Mouse (Mus musculus) lung, postnatal 0 days (tissue): ENCODE data around the gene Acoxl. TPM values are rescaled to one million over a fixed set of nuclear protein-coding genes. Genes with fewer than 3 reads are reported as not detected.

Experiments
- ATAC-seq: fragments of 200-750 bp; cut with Nextera tagmentation; 2 replicates; pipeline ENCODE4 v1.8.0; 2017; ENCODE audit warnings: moderate library complexity
- DNase-seq: peaks from one replicate; pipeline ENCODE4 v3.0.0-alpha.2; 2016; ENCODE audit warnings: low spot score
- H3K27ac ChIP-seq: fragments of 300-500 bp; sonication (generic); 2 replicates; pipeline ENCODE4 v1.5.1; 2014; ENCODE audit warnings: antibody characterized with exemption, mild to moderate bottlenecking, low read length, mixed read lengths
- H3K27me3 ChIP-seq: fragments of 300-500 bp; sonication (generic); replicated peaks from 2 replicates; pipeline ENCODE4 v1.6.1; 2014; ENCODE audit warnings: low read length, mixed read lengths; ENCODE audit not compliant: insufficient read depth
- H3K36me3 ChIP-seq: fragments of 300-500 bp; sonication (generic); 2 replicates; pipeline ENCODE4 v1.6.1; 2014; ENCODE audit warnings: low read length, mixed read lengths; ENCODE audit not compliant: insufficient read depth
- H3K4me1 ChIP-seq: fragments of 300-500 bp; sonication (generic); 2 replicates; pipeline ENCODE4 v1.6.1; 2014; ENCODE audit warnings: antibody characterized with exemption, low read depth, low read length, mixed read lengths; ENCODE audit not compliant: insufficient read depth
- H3K4me2 ChIP-seq: fragments of 300-500 bp; sonication (generic); replicated peaks from 2 replicates; pipeline ENCODE4 v1.6.1; 2014; ENCODE audit warnings: low read depth, mild to moderate bottlenecking, low read length, moderate library complexity, mixed read lengths
- H3K4me3 ChIP-seq: fragments of 300-500 bp; sonication (generic); 2 replicates; pipeline ENCODE4 v1.5.1; 2014; ENCODE audit warnings: low read depth, low read length
- H3K9ac ChIP-seq: fragments of 300-500 bp; sonication (generic); replicated peaks from 2 replicates; pipeline ENCODE4 v1.6.1; 2014; ENCODE audit warnings: low read depth, mild to moderate bottlenecking
- H3K9me3 ChIP-seq: fragments of 300-500 bp; sonication (generic); 2 replicates; pipeline ENCODE4 v1.6.1; 2016; ENCODE audit warnings: low read length, mixed read lengths
- CTCF ChIP-seq: IDR thresholded peaks from 2 replicates; pipeline ENCODE4 v1.5.1; 2016; ENCODE audit warnings: antibody characterized with exemption, mild to moderate bottlenecking
- EP300 ChIP-seq: IDR thresholded peaks from 2 replicates; pipeline ENCODE4 v1.6.1; 2016; ENCODE audit warnings: antibody characterized with exemption, mild to moderate bottlenecking, control low read depth
- WGBS: fragments of 180-500 bp; shearing (Covaris S2); extraction: QIAGEN DNeasy Blood & Tissue Kit; methylation state at CpG from one replicate; pipeline ENCODE4 v1.1.7; 2014; 5-methylcytosine and 5-hydroxymethylcytosine counted together
- polyA plus RNA-seq: library from polyadenylated mRNA; unstranded; fragments of >200 nt; fragmentation: Nextera tagmentation; extraction: Ambion mirVana; gene quantifications from 2 replicates; pipeline ENCODE4 v1.2.1, GENCODE M21; 2015

The Acoxl gene
- polyA plus RNA-seq, 1 experiment from 2014 or later: 17.0 TPM

DNA sequence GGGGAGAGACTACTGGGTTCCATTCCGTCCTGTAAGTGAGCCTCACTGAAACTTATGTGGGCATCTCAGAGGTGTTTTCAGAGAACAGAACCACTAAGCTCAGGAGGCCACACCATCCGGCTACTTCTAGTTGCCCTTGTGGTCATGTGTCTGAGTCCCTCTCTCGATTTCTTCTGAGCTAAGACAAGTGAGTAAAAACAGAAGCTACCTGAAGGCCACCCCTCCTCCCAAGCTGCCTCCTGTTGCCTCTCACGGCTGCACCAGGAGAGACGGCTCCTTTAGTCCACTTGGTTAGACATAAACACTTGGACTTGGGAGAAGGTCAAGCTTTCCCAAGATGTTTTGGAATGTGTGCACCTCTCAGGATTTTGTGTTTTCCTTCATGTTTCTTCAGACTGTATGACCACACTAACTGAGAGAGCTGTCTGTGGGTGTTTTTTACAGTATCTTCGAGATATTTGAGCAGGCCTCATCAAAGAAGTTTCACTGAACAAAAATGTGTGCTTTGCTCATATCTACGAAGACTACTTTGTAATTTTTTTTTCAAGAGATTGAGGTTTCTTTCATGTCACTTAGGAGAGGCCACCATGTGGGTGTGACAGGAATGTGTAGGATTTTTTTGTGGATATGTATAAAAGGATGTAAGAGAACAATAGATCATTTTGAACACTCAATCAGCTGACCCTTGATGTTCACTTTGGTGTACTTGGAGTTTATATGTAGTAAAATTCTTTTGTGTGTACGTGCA lies 249.3 kb downstream of the Acoxl start:
- no peak overlapping the region for H3K27ac ChIP-seq
- H3K4me3 ChIP-seq: no peak overlapping the region
- no peaks in the 10 kb centered on the region for H3K27me3 ChIP-seq
- TF ChIP-seq CTCF (no peak), EP300 (no peak)
- 65% methylated on average over 8 of the region's 8 CpGs for WGBS
- no peaks in the 10 kb centered on the region for H3K4me1 ChIP-seq
- no peaks in the 10 kb centered on the region for H3K36me3 ChIP-seq
- H3K4me2 ChIP-seq: no peak overlapping the region
- H3K9ac ChIP-seq: no peak overlapping the region
- no peaks in the 10 kb centered on the region for H3K9me3 ChIP-seq
- no peak for ATAC-seq
- no peak for DNase-seq

DNA sequence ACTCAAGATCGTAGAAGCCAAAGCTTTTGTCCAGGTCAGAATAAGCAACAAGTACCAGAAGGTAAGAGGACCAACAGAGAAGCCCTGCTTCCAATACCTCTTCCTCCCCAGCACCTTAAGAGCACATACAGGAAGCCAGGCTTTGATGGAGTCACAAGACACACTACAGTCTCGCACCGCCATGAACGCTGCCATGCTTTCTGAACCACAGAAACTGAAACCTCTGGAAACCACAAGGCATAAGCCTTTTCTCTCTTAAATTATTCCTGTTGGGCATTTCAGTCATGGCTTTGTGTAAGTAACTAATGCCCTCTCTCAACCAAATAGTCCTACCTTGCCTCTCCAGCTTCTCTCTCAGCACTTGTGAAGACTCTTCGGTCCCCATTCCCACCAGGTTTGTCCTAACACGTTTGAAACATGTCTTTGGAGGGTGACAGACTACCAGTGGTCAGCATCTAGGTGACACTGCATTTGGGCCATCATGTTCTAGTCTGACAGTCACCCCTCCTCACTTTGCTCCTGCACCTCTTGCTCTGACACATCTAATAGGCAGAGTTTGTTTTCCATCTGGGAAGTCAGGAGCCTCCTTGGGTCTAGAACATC lies 251.7 kb downstream of the Acoxl start:
- Histone ChIP-seq H3K4me1 (no peaks in the 10 kb centered on the region), H3K27me3 (no peaks in the 10 kb centered on the region), H3K9me3 (no peaks in the 10 kb centered on the region), H3K4me3 (no peak overlapping the region), H3K36me3 (no peaks in the 10 kb centered on the region), H3K9ac (no peak overlapping the region), H3K4me2 (no peak overlapping the region), H3K27ac (no peak overlapping the region)
- 86% methylated on average over 6 of the region's 6 CpGs for WGBS
- TF ChIP-seq CTCF (no peak), EP300 (no peak)
- DNase-seq (no peak), ATAC-seq (no peak)

DNA sequence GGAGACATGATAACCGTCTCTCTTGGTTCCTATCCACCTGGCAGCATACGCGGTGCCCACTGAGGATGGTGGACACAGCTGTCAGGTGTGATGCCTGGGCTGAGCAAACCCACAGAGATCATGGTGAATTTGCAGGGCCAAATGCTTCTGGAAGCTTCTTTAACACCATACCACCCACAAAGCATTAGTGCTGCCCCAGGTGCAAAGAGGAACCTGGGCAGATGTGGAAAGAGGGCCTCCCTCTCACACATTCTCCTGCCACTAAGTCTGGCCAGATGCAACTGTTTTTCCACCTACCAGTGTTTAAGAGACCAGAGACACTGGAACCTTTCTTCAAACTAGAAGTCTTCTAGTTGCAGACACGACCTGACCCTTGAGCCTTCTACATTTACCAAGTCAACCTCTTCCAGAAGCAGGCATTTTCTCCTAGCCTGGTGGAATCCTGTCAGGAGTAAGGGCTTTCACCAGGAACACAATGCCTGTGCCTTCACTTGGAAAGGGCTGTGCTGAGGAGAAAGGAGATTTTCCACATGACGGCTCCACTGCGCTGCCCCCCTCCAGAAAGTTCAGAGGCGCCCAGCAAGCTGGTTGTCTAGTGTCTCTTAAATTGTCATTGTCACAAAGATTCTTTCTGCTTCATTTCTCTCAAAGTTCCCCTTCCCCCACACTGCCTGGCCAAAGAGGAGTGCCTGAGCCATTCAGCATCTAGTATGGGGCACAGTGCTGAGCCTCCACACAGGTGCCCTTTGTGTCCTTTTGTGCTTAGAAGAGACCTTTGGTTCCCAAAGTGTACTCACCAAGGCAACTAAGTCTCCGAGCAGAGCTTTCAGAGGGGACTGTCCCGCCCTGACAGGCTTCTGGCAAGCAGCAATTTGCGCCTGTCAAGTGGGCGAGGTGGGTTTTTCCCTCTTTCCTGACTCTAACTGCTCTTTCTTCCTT lies 253.0 kb downstream of the Acoxl start:
- Histone ChIP-seq H3K27me3 (no peaks in the 10 kb centered on the region), H3K4me2 (no peak overlapping the region), H3K9ac (no peak overlapping the region), H3K4me3 (no peak overlapping the region), H3K36me3 (no peaks in the 10 kb centered on the region), H3K27ac (no peak overlapping the region), H3K9me3 (no peaks in the 10 kb centered on the region), H3K4me1 (no peaks in the 10 kb centered on the region)
- DNase-seq (no peak), ATAC-seq (no peak)
- no peak for TF ChIP-seq EP300
- 82% methylated on average over 11 of the region's 11 CpGs for WGBS

DNA sequence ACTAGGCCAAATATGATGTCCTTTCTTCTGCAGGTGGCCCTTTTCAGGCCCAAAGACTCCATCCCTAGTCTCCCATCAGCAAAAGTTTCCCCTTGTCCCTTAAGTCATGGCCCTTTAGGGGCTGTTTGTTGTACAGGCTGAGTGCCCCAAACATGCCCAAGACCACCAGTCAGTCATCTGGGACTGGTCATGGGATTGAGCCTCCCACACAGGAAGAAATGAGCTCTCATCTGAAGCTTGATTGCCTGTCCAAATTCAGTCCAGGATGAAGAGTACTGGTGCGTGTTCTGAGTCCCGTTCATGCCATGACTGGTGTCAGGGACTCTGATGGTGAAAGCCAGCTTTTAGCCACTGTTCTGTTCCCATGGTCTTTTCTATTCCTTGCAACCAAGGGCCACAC lies 253.8 kb downstream of the Acoxl start:
- DNase-seq (no peak), ATAC-seq (no peak)
- Histone ChIP-seq H3K4me1 (no peaks in the 10 kb centered on the region), H3K9ac (no peak overlapping the region), H3K9me3 (no peaks in the 10 kb centered on the region), H3K27ac (no peak overlapping the region), H3K4me2 (no peak overlapping the region), H3K36me3 (no peaks in the 10 kb centered on the region), H3K4me3 (no peak overlapping the region), H3K27me3 (no peaks in the 10 kb centered on the region)
- 86% methylated on average over 2 of the region's 2 CpGs for WGBS
- TF ChIP-seq CTCF: no peak
- TF ChIP-seq EP300: no peak

DNA sequence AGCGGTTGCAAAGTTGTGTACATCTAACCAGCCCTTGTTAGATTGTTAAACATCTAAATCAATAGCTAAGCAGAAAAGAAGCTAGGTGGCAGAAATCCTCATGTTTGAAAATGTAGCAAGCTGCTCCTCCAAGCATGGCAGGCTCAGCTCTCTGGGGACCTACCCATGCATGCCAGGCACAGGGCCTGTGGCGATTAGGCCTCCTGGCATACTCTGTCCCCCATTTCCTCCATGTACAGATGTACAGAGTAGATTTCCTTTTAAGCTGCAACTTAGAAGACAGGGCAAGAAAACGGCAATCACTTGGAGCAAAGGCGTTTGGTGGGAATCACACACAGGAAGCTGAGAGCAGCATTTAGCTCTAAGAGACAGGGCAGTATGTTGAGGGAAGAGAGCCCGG lies 255.5 kb downstream of the Acoxl start:
- Histone ChIP-seq H3K27me3 (no peaks in the 10 kb centered on the region), H3K27ac (no peak overlapping the region), H3K4me1 (no peaks in the 10 kb centered on the region), H3K9me3 (no peaks in the 10 kb centered on the region), H3K36me3 (no peaks in the 10 kb centered on the region), H3K9ac (no peak overlapping the region), H3K4me2 (no peak overlapping the region), H3K4me3 (no peak overlapping the region)
- TF ChIP-seq CTCF (no peak), EP300 (no peak)
- DNase-seq (no peak), ATAC-seq (no peak)
- WGBS: 71% methylated on average over 5 of the region's 5 CpGs

DNA sequence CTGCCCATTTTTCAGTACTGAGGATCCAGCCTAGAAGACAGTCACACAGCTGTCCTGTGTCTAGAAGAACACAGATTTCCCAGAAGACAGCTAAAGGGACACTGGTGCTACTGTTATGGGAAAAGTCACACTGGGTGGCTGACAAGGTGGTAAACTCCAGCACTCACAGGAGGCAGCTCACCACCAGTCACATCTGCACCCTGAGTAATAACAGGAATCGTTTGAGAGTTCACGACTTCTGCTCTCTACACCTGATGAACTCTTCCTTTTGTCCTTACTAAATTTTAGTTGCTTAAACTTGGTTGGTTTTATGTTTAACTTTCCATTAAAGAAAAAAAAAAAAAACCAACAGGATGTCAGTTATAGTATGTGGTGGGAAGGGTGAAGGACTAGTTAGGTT lies 255.9 kb downstream of the Acoxl start:
- no peaks in the 10 kb centered on the region for H3K4me1 ChIP-seq
- H3K4me3 ChIP-seq: no peak overlapping the region
- ATAC-seq: no peak
- H3K27me3 ChIP-seq: no peaks in the 10 kb centered on the region
- no peak overlapping the region for H3K4me2 ChIP-seq
- no peak for TF ChIP-seq EP300
- no peak overlapping the region for H3K27ac ChIP-seq
- no peaks in the 10 kb centered on the region for H3K9me3 ChIP-seq
- no peak overlapping the region for H3K9ac ChIP-seq
- WGBS: 58% methylated on average over 2 of the region's 2 CpGs
- H3K36me3 ChIP-seq: no peaks in the 10 kb centered on the region
- no peak for DNase-seq
